Mouse (Mus musculus) layer of hippocampus, adult 18-20 months (tissue): ENCODE measurements around the gene Coro1a. TPM values are rescaled to one million over a fixed set of nuclear protein-coding genes. Genes with fewer than 3 reads are reported as not detected.
"Not testable (repeated sequence)": the region's sequence is repeated elsewhere in the genome, so short reads cannot be mapped to it uniquely, and the experiment has no call there.

Experiments used
- DNase-seq, 2 experiments: peaks; one replicate each; pipeline ENCODE4 v3.0.0; 2022; ENCODE audit warnings: low spot score in 2 of 2
- total RNA-seq, 2 experiments: library from RNA; stranded (reverse); gene quantifications; 2 replicates each; pipeline ENCODE4 v1.2.3; 2021

The Coro1a gene
- total RNA-seq, 2 experiments from 2014 or later: 121 to 122 TPM

DNA sequence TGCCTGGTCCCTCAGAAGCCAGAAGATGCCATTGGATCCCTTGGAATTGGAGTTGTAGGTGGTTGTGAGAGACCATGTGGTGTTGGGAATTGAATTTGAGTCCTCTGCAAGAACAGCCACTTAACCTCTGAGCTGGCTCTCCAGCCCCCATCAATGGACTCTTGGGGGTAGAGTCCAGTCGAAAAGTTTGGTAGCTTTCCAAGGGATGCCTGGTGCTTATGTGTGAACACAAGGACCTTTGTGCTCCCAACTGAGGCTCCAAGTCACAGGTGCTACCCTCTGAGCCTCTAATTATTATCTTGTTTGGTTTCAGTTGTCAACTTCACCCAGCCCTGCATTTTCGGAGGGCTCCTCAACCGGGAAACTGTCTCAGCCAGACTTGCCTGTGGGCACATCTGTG is 16.9 kb downstream of the Coro1a start:
- DNase-seq: no peak

DNA sequence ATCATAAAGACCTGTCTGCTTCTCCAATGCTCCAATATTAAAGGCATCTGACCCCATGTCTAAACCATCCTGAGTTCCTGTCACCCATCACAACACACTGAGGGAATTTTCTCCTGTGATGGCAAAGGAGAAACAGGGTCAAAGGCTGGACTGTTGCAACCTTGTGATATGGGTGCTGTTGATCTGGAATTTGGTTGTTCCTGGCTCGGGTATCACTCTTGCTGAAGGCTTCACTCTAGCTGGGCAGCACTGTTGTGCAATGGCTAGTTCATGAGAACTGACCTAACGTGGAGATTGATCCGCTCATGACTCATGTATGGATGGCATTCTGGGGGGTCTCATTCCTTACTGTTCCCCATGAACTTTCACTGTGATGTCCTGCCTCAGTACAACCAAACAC is 18.6 kb downstream of the Coro1a start:
- no peak for DNase-seq

DNA sequence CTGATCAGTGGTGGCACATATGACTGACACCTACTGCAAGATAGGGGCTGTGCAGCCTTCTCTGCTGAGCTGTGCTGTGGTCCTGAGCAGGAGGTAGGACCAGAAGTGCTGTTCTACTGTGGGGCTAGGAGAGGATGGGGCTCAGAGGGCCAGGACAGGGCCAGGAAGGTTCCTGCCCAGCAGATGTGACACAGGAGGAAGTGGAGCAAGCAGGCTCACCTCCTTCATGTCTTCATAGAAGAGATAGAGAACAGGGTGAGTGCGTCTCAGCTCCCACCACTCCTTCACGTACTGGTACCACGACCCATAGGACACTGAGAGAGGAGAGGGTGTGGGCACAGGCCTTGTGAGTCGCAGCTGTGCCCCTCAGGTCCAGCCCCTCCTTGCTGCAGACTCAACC is 19.4 kb downstream of the Coro1a start:
- DNase-seq: not testable (repeated sequence)

DNA sequence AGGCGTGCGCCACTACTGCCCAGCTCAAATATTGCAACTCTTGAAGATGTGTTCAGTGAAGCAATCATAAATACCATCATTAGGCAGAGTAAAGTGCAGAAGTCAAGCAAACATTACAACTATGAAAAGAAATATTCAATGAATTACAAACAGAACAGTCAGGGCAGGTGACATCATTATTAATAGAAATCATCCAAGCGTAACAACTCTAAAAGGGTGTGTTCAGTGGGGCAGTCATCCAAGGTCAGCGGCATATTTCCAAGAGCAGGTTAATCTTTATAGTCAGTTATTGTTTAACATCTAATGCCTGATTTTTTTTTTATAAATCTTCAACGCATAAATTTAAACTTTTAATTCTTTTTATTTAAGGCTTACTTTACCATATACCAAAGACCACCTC is 26.4 kb downstream of the Coro1a start:
- DNase-seq: no peak

DNA sequence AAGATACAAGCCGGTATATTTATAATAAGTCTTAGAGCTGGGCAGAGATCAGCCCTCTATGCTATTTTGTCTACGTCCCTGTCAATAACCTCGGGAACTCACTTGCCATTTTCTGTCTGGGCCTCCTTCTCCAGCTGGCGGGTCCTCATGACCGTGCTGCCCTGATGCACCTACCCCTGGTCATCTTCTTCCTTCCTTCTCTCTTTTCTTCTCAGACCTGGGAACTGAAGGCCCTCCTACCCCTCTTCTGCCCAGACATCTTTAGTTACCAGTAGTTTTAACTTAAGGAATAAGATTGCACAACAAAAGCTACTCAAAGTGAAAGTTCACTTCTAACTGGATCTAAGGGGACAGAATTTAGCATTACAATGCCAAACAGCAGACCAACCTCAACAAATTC is 27.9 kb downstream of the Coro1a start:
- no peak for DNase-seq

DNA sequence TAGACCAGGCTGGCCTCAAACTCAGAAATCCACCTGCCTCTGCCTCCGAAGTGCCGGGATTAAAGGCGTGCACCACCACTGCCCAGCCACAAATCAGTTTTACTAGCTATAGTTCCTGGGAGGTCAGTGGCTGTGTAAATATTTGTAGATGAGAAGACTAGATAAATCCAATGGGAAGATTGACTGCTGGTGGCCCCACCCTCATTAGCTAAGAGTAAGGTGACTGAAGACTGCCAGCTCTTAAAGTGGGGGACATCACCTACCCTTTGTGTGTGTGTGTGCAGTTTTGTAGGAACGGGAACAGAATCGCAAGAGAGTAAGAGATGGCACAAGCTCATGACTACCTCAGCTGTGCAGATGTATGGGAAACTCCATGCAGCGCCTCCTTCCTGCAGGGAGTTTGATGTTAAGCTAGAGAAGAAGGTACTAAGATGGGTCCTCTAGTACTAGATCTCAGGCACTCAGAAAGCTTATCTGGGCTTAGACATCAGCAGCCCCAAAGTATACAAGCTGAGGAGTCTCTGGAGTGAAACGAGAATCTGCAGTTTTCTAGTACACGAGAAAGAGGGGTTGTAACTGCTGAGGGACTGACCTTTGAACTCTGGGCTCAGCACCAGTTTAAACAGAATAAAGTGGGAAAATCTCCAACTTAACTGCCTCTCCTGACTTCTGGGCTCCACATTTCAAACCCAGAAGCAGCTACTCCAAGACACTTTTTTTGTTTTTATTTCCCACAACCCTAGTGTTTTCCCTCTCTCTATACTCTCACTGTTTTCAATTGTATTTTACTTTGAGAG is 28.8 kb downstream of the Coro1a start:
- no peak for DNase-seq

DNA sequence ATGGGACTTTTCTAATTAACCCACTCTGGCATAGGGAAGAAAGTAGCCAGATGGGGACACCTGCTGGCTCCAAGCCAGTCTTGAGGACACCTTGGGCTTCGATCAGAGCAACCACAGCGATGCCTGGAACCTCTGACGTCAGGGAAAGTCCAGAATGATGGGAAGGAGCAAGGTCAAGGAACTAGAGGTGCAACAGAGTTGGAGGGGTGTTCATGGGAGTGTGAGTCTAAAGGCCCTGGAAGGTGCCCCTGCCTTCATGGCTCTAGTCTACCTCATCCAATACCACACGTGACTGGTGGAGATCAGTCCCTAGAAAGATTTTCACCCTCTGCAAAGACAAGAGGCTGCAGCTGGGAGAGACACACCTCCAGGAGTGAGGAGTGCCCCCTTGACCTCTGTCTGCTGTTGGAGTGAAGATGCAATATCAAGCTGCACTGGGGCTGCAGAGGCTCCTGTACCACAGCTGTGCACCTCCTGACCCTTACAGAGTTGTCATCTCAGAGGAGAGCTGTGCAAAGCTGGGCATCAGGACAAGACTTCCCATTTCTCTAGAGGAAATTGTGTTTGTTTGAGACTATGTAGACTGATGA is 30.9 kb downstream of the Coro1a start:
- no peak for DNase-seq

DNA sequence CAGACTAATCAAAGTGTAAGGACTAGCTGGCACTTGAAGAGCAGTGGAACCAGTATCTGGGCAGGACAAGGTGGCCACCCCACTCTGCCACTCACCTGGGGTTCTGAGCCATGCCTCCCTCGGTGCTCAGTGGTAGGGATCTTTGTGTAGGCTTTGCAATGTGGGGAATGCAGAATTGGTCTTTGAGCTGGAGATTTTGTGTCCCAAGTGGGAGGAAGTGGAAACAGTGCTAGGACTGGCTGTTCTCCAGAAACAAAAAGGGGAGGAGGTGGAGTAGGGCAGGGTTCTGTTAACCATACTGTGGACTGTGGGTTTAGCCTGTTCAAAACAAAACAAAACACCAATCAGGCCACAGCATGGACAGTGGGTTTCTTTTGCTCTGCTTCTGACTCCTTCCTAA is 31.4 kb downstream of the Coro1a start, which contains the start of gene Sult1a1:
TSS of gene Sult1a1 (minus strand) at position 226 of the 400 bp plus-strand sequence.
- DNase-seq: peak in 1 of 2 experiments; percentile 51

DNA sequence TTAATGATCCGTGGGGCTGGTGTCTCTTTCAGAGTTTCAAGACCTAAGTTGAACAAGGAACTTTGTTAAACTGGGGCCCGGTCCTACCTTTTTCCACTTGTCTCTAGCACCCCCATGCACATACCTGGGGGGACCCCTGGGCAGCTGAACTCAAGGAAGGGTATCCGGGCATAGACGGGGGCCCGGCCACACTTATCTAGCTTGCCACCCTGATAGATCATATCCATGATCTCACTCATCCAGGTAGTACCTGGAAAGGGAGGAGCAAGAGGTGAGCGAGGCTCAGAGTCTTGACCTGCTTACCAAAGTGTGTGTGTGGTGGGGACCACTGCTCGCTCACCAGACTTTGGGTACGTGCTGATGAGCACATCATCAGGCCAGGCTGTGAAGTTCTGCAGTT is 32.5 kb downstream of the Coro1a start:
- no peak for DNase-seq

DNA sequence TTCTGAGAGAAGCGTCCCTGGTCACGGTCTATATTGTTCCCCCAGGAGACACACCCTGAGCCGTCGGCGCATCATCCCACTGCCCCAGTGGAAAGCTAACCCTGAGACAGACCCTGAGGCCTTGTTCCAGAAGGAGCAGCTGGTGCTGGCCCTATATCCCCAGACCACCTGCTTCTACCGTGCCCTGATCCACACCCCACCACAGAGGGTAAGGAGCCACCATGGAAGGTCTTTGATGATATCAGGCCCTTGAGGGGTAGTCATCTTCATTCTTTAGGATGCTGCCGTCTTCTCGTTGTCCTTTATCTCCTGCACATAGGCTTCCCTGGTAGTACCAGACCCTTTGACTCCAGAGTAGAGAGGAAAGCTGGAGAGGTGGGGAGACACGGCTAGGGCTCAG is 35.5 kb downstream of the Coro1a start:
- no peak for DNase-seq

DNA sequence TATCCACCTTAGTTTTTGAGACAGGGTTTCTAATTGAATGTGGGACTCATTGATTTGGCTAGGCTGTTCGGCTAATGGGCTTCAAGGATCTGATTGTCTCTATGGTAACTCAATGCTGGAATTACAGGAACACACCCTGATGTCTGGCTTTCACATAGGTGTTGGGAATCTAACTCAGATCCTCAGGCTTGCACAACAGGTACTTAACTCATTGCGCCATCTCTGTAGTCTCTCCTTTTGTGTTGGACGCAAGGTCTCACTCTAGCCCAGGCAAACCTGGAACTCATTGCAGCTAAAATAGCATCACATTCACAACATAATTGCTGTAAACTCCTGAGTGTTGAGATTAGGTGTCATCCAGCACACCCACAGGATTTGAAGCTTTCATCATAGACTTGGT is 37.4 kb downstream of the Coro1a start:
- DNase-seq: no peak

DNA sequence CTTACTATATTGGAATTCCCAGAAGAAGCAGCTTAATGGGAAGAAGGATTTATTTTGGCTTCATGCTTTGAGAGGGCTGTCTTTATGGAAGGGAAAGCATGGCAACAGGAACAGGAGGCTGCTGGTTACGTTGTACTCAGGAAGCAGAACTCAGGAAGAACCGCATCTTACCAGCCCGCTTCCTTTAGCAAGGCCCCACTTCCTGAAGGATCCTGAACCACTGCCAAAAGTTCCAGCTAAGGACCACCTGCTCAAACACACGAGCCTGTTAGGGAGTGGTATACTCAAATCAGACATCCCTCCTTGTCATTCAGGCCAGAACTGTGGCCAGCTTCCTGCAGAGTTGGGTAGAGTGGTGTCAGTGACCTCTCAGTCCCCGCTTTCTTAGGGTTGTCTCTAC is 39.1 kb downstream of the Coro1a start:
- no peak for DNase-seq

DNA sequence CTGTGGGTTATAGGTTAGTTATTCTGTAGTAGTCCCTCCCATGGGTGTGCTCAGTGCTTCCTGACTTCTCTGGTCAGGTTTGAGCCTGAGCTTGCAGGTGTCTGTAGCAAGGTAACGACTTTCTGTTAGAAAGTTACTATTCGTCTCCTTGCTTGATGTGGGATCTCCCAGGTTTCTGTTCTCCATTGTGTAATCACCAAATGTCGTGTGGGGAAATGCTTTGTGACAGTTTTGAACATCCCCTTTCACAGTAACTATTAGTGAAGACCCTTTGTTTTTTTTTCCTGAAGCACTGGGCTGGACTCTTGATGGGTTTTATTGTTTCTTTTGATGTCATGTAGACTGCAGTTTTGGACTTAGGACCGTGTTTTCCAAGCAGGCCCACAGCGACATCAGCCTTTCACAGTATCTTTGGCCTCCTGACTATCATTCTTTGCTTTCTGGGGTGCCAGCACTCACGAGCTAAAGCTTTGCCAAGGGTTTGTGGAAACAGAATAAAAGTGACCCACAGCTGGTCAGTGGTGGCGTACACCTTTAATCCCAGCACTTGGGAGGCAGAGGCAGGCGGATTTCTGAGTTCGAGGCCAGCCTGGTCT is 40.0 kb downstream of the Coro1a start:
- DNase-seq: no peak

DNA sequence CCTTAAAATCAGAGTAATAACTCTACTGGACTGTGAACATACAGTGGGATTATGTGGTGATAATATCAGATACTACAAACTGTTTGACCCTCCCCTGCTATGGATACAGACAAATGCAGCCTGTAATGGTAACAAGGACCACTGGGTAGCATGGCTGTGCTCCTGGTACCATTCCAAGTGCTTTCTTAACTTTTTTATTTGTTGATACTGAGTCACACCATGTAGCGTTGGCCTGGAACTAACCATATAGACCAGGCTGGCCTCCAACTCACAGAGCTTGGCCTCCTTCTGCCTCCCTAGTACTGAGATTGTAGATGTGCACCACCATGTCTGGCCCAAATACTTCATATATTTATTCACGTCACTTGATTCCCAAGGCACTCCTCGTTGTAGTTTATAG is 42.3 kb downstream of the Coro1a start:
- peak in 1 of 2 experiments; percentile 21 for DNase-seq

DNA sequence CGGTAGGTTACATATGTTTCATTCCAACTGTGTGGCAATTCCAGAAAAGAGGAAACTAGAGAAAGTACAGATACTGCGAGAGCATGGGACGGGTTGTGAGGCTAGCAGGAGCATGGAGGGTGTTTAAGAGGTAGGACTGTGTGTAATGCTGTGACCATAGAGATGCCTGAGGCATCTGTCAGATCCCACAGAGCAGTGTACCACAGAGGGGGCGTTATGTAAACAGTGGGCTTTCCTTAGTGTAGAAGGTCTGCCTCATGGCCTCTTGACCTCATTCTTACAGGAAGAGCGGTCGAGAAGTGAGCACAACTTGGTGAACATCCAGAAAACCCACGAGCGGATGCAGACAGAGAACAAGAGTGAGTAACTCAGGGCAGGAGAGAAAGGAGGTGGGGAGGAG is 43.9 kb downstream of the Coro1a start:
- DNase-seq: no peak

DNA sequence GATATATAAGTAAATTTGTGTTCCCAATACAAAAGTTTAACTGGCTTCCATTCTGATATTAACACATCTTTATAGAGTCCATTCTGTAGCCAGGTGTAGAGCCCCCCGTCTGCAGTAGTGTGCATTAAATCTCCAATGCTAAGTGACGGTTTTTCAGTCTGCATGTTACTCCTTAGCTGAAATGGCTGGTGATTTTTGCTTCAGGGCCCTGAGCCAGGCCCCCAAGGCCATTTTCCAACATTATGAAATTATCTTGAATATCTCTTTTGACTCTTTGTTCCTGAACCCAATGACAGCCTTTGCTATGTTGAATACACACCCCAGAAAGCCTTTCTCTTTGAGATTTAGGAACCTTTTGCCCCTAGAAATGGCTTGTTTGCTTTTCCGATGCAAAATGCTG is 47.8 kb downstream of the Coro1a start:
- no peak for DNase-seq

DNA sequence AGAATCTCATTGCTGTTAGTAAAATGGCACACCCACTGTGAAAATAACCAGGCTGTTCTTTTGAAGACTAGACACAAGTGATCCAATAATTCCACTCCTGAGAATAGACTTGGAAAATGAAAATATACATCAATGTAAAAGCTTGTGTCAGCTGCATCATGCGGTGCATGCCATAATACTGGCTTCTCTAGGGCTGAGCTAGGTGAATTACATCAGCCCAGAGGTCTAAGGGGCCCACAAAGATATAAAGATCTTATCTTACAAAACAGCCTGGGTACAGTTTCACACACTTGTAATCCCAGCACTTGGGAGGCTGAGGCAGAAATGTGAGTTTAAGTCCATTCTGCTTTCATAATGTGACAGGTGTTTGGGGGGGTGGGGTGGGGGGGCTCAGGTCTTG is 50.1 kb downstream of the Coro1a start:
- DNase-seq: no peak

DNA sequence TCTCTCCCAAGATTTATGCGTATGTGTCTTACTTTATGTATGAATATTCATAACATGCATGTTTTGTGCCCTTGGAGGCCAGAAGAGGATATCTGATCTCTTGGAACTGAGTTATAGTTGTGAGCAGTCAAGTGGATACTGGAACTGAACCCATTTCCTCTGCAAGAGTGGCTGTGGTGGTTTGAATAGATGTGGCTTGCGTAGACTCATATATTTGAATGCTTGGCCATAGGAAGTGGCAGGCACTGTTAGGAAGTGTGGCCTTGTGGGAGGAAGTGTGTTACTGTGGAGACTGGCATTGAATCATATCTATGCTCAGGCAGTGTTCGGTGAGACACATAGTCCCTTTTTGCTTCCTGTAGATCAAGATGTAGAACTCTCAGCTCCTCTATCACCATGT is 51.9 kb downstream of the Coro1a start:
- no peak for DNase-seq

DNA sequence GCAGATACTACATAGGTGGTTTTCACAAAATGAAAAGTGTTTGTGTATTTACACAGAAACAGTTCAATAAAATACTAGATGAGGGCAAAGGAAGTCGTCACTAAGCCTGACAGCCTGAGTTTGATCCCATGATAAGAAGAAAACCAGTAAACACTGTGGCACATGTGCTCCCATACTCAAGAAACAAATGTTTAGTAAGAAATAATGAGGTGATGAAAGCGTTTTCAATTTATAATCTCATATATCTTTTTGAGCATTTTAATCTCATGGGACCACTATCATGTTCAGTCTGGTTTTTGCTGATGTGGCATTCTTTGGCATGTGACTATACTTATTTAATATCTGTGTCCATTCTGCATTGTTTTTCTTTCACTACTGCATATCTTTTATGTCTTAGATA is 53.6 kb downstream of the Coro1a start:
- no peak for DNase-seq

DNA sequence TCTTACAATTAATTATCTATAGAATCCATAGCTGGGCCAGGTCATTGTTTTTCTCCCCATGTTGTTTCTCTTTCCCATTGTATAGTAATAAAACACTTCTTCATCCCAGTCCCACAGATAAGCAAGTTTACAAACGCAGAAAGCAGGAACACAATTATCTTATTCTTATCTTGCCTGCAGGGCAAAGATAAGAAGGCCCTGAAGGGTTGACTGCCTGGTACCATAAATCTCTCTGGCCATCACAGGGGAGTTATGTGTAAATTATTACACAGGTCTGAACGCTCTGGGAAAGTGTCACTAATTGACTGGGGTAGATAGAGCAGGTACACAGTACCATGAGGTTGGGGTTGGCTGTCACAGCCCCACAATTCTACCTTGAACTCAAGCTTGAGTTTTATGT is 56.7 kb downstream of the Coro1a start:
- no peak for DNase-seq
